Mouse (Mus musculus) urinary bladder, postnatal 25 days (tissue): ENCODE results near the gene Rho.

Experiments used
- DNase-seq: peaks from one replicate; pipeline ENCODE4 v3.0.0; 2022; ENCODE audit warnings: low spot score

The Rho gene

DNA sequence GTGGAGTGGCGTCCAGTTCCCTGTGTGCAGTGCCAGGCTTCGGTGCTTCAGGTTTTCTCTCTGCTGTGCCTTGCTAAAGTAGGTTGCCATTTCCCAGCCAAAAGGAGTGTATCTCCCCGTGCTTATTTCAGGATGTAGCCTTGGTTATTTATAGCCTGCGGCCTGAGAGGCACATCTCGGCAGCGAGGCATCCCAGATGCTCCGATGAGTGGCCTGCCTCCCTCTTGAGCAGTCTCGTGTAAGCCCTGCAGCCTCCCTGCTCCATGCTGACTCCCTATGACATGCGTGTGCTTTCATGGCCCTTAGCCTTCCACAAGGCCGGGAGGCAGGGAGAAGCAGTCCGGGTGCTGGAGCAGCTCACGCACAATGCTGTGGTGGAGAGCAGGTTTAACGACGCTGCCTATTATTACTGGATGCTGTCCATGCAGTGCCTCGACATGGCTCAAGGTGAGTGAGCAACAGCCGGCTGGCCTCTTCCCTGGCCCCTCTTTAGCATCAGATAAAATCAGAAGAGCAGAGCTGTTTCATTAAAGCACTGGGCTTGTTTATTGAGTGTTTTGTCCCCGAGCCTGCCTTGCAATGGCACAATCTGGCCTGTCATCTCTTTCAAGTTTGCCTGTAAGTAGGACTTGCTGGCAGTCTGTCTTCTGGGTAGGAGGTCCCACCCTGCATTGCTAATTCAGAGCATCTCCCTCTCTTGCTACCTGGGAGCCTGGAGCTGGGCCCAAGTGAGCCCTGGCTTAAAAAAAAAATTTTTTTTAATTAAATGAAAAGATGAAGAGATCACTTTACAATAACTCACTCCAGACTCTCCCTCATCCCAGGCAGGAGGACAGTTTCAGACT is 15.7 kb upstream of the Rho start:
- no peak for DNase-seq

DNA sequence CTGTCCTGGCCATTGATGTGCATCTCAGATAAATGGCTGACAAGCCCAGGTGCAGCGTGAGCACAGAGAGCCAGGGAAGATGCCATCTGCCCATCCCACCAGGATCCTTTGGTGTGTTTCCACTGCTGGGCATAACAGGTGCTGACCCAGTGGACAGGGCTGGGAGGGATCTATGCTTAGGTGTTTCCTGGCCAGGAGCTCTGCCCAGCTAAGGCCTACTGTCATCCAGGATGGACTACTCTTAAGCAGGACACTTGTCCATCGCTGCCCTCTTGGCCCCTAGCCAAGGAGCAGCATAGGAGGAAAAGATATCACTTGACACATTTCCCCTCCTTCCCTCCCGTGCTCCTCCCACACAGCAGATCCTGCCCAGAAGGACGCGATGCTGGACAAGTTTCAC is 14.9 kb upstream of the Rho start:
- no peak for DNase-seq

DNA sequence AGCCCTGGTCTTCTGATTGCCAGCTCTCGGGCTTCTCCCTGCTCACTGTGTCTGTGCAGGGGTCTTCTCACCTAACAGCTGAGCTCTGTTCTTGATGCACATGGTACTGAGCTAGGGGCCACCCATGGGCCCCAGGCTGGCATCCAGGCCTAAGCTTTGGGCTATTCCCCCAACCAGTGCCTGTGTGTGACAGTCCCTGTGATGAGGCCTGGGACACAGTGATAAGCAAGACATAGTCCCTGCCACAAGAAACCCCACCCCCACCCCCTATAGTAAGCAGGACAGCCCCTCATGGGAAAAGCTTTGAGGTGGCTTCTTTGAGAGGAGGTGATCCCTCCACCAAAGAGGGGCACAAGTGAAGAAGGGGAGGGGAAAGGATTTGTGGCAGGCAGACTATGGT is 12.9 kb upstream of the Rho start:
- DNase-seq = no peak

DNA sequence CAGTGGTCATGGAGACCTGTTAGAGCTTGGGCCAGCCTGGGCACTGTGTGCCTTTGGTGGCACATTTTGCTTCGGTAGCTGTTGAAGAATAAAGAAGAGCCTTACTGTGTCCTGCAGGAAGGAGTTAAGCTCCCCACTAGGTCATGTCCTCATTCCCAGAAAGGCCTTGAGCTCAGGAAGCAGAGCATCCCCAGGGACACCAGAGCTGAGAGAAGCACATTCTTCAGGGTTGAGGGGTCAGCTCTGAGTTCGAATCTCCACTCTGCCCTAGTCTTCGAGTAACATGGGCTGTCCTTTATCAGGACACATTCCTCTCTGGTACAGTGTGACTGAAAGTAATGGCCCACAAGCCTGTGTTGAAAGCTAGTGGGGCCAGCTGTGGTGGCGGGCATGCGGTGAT is 11.7 kb upstream of the Rho start:
- DNase-seq = no peak

DNA sequence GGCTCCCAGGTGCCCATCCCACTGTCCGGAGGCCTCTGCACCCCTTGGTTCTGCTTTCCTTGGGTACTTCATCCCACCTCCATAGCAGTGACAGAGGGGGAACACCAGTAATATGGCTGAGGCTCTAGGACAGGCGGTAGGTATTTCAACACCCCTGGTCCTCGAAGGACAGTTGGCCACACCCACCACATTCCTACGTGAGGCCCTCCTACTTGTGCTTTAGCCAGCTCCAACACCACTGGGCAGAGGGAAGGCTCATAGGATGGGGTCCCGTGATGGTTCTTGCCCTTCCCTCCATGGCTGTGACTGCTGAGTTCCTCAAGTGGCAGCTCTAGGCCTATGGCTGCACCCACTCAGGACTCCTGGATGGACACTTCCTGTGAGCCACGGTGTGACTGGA is 6.7 kb upstream of the Rho start:
- no peak for DNase-seq

DNA sequence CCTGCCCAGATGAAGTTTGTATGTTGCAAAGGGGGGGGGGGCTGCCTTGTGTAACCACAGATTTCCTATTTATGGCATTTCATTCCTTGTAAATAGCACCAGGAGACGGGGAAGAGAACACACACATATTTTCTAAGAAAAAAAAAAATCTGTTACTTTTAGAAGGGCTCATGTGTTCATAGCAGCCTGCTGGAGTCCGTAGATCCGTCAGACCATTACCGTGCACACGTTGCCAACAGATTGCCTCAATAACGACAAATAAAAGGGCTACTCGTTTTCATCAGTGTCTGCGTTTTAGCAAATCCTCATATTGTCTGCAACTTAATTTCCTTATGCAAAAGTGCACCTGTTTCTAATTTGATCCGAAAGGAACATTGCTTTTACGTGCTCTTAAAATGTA is 5.1 kb upstream of the Rho start:
- DNase-seq = no peak

DNA sequence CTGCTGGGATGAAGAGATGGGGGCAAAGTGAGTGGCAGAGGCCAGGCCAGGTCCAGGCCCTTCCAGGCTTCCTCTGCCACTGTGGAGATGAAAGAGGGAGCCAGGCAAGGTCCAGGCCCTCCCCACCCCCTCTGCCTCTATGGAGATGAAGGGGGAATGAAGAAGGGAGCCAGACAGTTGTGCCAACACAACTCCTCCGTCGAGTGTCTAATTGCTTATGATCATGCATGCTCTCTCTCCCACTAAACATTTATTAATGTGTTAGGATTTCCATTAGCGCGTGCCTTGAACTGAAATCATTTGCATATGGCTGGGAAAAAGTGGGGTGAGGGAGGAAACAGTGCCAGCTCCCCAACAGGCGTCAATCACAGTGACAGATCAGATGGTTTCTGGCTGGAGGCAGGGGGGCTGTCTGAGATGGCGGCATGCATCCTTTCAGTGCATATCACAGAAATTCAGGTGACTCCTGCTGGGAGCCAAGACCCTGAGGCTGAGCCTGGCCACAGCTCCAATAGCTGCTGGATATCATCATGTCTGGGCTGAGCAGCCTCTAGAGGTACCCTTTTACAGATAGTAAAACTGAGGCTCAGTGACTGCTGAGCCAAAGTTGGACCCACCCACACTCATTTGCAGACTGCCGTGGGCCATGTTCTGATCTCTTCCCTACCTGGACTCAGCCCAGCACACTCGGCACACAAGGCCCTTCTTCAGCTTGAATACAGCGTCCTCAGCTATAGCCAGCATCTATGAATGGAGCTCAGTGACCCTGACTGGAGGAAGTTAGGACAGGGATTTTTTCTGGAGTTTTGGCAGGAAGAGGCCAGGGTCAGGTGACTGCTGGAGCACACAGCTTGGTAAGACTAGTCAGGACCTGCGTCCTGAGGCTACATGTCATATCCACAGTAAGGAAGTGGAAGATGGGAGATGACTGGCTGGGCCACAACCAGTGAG is 4.0 kb upstream of the Rho start:
- DNase-seq = no peak

DNA sequence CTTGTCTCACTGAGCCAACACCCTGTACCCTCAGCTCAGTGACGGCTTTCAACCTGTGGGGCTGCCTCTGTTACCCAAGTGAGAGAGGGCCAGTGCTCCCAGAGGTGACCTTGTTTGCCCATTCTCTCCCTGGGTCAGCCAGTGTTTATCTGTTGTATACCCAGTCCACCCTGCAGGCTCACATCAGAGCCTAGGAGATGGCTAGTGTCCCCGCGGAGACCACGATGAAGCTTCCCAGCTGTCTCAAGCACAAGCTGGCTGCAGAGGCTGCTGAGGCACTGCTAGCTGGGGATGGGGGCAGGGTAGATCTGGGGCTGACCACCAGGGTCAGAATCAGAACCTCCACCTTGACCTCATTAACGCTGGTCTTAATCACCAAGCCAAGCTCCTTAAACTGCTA is 1.5 kb upstream of the Rho start:
- DNase-seq = no peak

DNA sequence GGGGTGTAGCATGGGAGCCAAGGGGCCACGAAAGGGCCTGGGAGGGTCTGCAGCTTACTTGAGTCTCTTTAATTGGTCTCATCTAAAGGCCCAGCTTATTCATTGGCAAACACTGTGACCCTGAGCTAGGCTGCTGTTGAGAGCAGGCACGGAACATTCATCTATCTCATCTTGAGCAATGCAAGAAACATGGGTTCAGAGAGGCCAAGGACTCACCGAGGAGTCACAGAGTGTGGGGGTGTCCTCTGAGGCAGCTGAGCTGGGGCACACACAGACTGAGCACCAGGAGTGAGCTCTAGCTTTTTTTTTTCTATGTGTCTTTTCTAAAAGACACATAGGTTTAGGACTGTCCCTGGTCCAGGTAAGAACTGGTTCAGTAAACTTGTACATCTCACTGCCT is 843 bp downstream of the Rho start:
- DNase-seq = no peak

DNA sequence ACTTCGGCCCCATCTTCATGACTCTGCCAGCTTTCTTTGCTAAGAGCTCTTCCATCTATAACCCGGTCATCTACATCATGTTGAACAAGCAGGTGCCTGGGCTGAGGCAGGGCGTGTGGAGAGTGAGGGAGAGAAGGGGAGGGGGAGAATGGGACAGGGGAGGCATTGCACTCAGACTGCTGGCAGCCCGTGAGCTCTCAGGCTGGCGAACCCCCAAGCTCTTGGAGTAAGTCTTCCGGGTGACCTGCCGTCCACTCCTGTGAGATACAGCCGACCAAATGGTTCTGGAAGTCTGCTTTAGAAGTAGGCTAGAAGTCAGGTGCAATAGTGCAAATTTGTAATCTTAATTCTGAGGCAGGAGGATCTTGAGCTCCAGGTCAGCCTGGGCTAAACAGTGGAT is 4.0 kb downstream of the Rho start:
- DNase-seq = no peak

DNA sequence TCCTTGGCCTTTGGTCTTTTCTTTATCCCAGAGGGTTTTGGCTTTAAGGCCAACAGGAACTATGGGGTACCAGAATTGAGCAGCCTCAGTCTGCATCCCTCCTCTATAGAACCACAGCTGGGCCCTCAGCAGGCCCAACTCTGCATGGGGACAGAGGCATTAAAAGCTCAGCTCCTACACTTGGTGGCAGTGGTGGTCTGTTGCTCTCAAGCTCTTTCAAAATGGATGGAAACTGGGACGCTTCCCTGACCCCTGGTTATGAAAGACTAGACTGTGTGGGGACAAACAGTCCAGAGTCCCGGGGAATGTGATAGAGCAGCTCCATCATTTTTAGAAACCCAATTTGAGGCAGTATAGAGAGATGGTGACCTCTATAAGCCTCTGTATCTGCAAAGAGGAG is 6.5 kb downstream of the Rho start:
- DNase-seq = no peak

- no peak for DNase-seq
Measured at GRCm38 (mm10) chr6:115938798-115939197, 7.2 kb downstream of the Rho start.

DNA sequence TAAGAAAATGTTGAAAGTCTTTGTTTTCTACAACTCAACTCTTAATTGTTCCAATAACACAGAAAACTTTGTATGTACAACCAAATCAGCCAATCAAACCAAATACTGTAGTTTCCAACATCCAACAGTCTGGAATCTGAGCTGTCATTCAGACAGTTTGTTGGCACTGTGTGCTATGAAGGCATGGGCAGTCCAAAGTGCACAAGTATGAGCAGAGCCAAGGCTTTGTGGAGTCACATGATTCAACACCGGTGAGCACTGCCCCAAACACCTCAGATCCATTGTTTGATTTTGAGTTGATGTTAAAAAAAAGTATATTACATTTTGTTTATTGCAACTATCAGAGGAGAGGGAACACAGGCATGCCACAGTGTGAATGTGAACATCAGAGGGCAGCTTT is 9.1 kb downstream of the Rho start:
- no peak for DNase-seq

- DNase-seq = no peak
Measured at GRCm38 (mm10) chr6:115941128-115941527, 9.6 kb downstream of the Rho start.

DNA sequence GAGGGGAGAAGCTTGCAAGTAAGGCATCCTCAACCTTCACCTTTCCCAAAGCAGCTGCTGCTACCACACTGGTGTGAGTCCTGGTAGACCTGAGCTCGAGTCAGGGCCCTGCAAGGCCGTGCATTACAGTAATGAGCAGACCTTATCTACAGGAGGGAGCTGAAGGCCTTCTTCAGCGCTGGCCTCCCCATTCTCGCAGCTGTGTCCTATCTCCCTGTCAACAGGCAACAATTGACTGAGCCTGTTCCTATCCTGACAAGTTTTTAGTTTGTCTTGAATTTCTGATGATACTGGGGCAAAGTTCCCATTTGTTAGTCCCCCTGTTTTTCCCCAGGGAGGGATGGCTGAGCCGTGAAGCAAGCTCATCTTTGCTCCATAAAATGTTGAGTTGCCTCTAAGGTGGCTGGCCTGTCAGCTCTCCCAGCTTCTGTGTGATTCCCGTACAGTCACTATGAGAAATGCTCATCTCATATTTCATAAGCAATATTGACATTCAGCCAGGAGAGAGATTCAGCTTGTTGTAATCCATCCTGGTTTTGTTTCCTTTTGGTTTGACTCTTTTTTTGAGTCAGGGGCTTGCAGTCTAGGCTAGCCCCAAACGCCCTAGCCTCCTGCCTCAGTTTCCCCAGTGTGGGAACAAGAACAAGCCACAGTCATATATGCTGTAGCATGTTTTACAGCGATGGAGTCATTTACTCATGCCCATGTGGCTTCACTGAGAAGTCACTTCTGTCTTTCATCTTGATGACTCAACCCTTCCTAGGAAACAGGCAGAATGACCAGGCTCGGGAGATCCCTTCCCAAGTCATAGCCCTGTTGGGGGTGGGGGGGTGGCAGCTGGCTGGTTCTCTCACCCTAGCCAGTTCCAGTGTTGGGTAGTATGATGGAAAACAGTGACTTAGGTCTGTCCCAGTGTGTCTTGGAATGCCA is 12.2 kb downstream of the Rho start:
- no peak for DNase-seq

- no peak for DNase-seq
Measured at GRCm38 (mm10) chr6:115944638-115945037, 13.1 kb downstream of the Rho start, which contains the start of gene H1foo. Gene H1foo (plus strand): TSS chr6:115944938.

- no peak for DNase-seq
Measured at GRCm38 (mm10) chr6:115945633-115946032, 14.1 kb downstream of the Rho start.

DNA sequence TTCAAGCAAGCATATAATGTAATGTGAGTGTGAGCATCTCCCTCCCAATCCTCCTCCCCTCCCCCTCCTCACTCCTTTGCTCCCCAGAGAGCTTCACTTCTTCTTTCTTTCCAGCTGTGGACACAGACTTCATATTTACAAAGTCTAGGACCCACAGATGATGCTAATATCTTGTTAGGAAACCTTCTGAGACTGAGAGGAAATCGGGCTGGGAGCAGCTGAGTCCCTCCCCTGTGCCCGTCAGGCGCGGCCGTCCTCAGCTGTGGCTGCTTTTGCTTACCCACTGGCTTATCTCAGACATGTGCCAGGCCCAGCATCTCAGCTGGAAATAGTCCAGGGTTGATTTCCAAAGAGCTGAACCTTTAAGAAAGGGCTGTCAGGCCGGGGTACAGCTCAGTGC is 14.8 kb downstream of the Rho start:
- DNase-seq = no peak

GRCm38 (mm10) chr6:115954506-115955074 is 23.0 kb downstream of the Rho start:
- no peak for DNase-seq

DNA sequence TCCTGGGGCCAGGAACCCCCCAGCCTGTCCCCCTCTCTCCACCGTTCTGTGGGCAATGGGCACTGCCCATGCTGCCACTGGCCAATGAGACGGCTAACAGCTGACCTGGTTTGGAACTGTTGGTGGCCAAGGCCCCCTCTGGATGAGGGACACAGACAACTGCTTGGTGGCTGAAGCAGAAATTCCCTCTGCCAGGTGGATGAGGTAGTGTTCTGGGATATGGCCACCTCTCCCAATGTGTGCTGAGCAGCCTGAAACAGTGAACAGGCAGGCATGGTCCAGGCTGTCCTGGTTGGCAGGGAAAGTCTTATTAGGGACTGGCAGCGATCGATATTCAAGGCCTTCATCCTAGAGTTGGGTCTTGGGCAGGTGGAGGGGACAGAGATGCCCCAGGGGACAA is 23.6 kb downstream of the Rho start:
- no peak for DNase-seq

DNA sequence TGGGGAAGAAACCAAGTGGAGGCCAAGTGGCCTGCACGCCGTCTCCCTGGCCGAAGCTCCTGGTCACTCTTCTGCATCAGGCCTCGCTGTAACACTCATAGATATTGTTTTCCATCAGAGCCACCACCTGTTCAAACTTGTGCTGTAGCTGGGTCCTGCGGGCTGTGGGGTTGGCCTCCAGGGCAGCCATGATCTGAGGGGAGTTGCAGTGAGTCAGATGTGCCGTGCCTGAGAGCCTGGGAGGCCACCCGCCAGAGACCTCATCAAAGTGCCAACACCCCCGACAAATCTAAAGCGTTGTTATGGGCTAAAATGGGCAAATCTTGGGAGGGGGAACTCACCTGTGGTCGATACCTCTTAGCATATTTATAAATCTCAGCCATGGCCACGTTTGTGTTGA is 24.1 kb downstream of the Rho start:
- DNase-seq = no peak
